Mouse (Mus musculus): ENCODE data around the gene Mrap.

GRCm38 (mm10) chr16:90735611-90736010, 2.4 kb upstream of the Mrap start:
- TF ChIP-seq CHD2 (IDR thresholded peaks at IDR 0.05; ENCODE audit: low read depth, low read length) (no peak), ZC3H11A (IDR thresholded peaks at IDR 0.05; ENCODE audit: borderline replicate concordance, low read depth, low read length) (no peak), ZNF384 (IDR thresholded peaks at IDR 0.05; ENCODE audit: low read depth, low read length) (no peak), HCFC1 (IDR thresholded peaks at IDR 0.05; ENCODE audit: borderline replicate concordance, insufficient read depth, low read length) (no peak)
